Mouse (Mus musculus) forebrain, embryonic 15.5 days (tissue): Measurements from ENCODE around the gene Togaram2. TPM values are rescaled to one million over a fixed set of nuclear protein-coding genes. Genes with fewer than 3 reads are reported as not detected.
"Not testable (repeated sequence)": the region's sequence is repeated elsewhere in the genome, so short reads cannot be mapped to it uniquely, and the experiment has no call there.

ENCODE experiments used
- ATAC-seq: fragments of 200-750 bp; cut with Nextera tagmentation; replicated peaks from 2 replicates; pipeline ENCODE4 v1.8.0; 2017; ENCODE audit warnings: mild to moderate bottlenecking, moderate TSS enrichment, moderate library complexity
- H3K27ac ChIP-seq: fragments of 300-500 bp; sonication (generic); replicated peaks from 2 replicates; pipeline ENCODE4 v1.5.1; 2015; ENCODE audit warnings: mild to moderate bottlenecking, inconsistent platforms
- H3K27me3 ChIP-seq: fragments of 300-500 bp; sonication (generic); 2 replicates; pipeline ENCODE4 v1.6.1; 2015; ENCODE audit warnings: inconsistent platforms
- H3K36me3 ChIP-seq: fragments of 300-500 bp; sonication (generic); 2 replicates; pipeline ENCODE4 v1.6.1; 2015; ENCODE audit warnings: mild to moderate bottlenecking, inconsistent platforms
- H3K4me1 ChIP-seq: fragments of 300-500 bp; sonication (generic); 2 replicates; pipeline ENCODE4 v1.6.1; 2015; ENCODE audit warnings: inconsistent platforms
- H3K4me2 ChIP-seq: fragments of 300-500 bp; sonication (generic); replicated peaks from 2 replicates; pipeline ENCODE4 v1.6.1; 2015; ENCODE audit warnings: mild to moderate bottlenecking, inconsistent platforms
- H3K4me3 ChIP-seq: fragments of 300-500 bp; sonication (generic); 2 replicates; pipeline ENCODE4 v1.5.1; 2015; ENCODE audit warnings: mild to moderate bottlenecking, inconsistent platforms
- H3K9ac ChIP-seq: fragments of 300-500 bp; sonication (generic); replicated peaks from 2 replicates; pipeline ENCODE4 v1.6.1; 2015; ENCODE audit warnings: mild to moderate bottlenecking, inconsistent platforms
- H3K9me3 ChIP-seq: fragments of 300-500 bp; sonication (generic); 2 replicates; pipeline ENCODE4 v1.6.1; 2016; ENCODE audit warnings: inconsistent platforms
- WGBS: fragments of 180-500 bp; shearing (Covaris S2); methylation state at CpG from one replicate; pipeline ENCODE4 v1.1.7; 2015; ENCODE audit warnings: mixed read lengths; 5-methylcytosine and 5-hydroxymethylcytosine counted together
- polyA plus RNA-seq: library from polyadenylated mRNA; unstranded; fragments of >200 nt; fragmentation: Nextera tagmentation; extraction: Ambion mirVana; gene quantifications from 2 replicates; pipeline ENCODE4 v1.2.1, GENCODE M21; 2015

The Togaram2 gene
- polyA plus RNA-seq, 1 experiment from 2014 or later = 0.79 TPM

DNA sequence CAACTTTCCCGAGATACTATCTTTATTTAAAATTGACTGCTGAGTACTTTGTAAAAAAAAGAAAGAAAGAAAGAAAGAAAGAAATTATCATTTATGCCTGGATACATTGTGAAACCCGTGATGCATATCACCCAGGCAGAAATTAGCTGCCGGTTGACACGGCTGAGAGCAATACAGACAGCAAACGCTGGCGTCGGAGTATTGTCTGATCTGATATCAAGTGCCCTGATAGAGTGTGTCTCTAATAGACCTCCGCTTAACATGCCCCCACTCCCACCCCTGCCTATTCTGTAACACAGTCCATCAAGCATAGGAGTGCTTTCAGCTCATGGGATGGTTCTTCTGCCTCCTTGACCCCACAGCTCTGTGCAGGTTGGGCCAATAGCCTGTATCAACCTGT, 74.5 kb downstream of the Togaram2 start:
- H3K4me2 ChIP-seq = no peak overlapping the region
- 55% methylated on average over 8 of the region's 8 CpGs for WGBS
- no peak overlapping the region for H3K9ac ChIP-seq
- H3K9me3 ChIP-seq = no peaks in the 10 kb centered on the region
- no peak for ATAC-seq
- no peak overlapping the region for H3K27ac ChIP-seq
- H3K4me1 ChIP-seq = 0 out of 2 replicates have a peak, but pooled peaks cover 8% of the 10 kb centered on the region
- no peaks in the 10 kb centered on the region for H3K36me3 ChIP-seq
- no peaks in the 10 kb centered on the region for H3K27me3 ChIP-seq
- no peak overlapping the region for H3K4me3 ChIP-seq

DNA sequence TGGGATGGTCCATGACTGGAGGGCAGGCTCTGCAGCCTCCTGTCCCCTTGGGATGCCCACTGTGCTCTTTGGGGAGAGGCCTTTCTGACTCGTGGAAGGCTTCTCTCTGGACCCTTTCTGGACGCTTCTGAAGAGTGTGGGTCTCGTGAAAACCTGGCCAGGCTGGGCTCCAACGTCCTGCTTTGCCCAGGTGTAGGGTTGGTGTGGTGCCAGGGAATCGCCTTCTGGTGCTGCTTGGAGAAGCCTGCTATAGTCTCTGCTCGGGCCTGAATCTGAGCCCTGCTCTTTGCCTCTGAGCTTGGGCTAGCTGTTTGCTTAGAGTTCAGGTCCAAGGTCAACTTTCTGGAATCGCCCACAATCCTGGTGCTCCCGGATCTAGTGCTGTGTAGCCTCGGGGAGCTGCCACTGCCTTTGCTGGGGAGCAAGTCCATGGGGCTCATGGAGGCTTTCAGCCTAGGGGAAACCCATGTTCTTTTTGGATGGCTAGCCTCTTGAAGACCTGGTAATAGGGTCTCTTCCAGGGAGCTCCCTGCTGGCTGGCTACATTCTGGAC, 76.6 kb downstream of the Togaram2 start:
- WGBS = 81% methylated on average over 9 of the region's 9 CpGs
- Histone ChIP-seq H3K4me1 (0 out of 2 replicates have a peak, but pooled peaks cover 5% of the 10 kb centered on the region), H3K4me3 (no peak overlapping the region), H3K27ac (no peak overlapping the region), H3K27me3 (no peaks in the 10 kb centered on the region), H3K4me2 (no peak overlapping the region), H3K9ac (no peak overlapping the region), H3K36me3 (no peaks in the 10 kb centered on the region), H3K9me3 (no peaks in the 10 kb centered on the region)
- no peak for ATAC-seq

DNA sequence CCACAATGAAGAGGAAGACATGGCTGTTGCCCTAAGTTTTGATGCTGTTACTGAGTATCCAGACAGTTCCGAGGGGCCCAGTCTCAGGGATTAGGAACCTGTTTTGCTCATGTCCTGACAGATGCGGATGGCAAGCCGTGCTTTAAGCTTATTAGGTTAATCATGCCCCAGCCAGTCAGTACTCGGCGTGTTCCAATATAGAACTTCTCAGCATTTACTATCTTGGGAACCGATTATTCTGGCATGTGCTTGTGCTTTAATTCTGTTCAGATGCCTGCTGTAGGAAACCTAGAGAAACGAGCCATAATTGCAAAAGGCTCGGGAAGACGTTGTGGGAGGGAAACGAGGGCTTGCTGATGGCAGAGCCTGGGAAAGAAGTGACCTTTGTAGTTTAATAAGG, 79.8 kb downstream of the Togaram2 start, which contains the start of gene Pcare:
Gene Pcare (minus strand): TSS at position 64 of the 400 bp plus-strand sequence.
- Histone ChIP-seq H3K9ac (no peak within 1 kb of the TSS), H3K9me3 (no peaks in the 10 kb centered on the region), H3K4me3 (no peak within 1 kb of the TSS), H3K4me2 (no peak within 1 kb of the TSS), H3K4me1 (no peaks in the 10 kb centered on the region), H3K36me3 (no peaks in the 10 kb centered on the region), H3K27me3 (no peaks in the 10 kb centered on the region), H3K27ac (no peak within 1 kb of the TSS)
- whole genome bisulfite sequencing = 53% methylated on average over 10 of the region's 10 CpGs
- ATAC-seq = no peak

DNA sequence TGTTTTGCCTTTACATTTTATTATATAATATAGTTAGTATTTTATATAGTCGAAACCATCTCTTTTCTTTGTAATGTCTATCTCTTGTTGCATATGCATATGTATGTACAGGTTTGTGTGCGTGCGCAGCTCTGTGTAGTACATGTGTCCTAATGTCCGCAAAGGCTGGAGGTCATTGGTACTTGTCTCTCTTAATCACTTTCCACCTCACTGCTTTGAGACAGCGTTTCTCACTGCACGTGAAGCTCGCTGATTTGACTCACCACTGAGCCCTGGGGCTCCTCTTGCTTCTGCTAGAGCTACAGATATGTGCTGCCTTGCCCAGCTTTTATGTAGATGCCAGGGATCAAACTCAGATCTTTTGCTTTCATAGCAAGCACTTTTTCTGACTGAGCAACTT, 87.5 kb downstream of the Togaram2 start:
- Histone ChIP-seq H3K9ac (no peak overlapping the region), H3K9me3 (no peaks in the 10 kb centered on the region), H3K4me2 (no peak overlapping the region), H3K4me1 (no peaks in the 10 kb centered on the region), H3K27ac (no peak overlapping the region), H3K27me3 (no peaks in the 10 kb centered on the region), H3K36me3 (no peaks in the 10 kb centered on the region), H3K4me3 (no peak overlapping the region)
- no peak for ATAC-seq
- 71% methylated on average over 7 of the region's 7 CpGs for WGBS

DNA sequence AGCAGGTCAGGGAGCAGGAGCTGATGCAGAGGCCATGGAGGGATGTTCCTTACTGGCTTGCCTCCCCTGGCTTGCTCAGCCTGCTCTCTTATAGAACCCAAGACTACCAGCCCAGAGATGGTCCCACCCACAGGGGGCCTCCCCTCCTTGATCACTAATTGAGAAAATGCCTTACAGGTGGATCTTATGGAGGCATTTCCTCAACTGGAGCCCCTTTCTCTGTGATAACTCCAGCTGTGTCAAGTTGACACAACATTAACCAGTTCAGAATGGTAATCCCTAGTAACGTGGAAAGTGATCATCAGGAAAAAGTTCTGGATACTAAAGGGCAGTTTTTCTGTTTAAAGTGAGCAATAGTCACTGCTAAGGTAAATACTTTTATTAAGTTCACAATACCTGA, 95.1 kb downstream of the Togaram2 start, which contains the start of gene Clip4:
Gene Clip4 (plus strand): TSS at position 301 of the 400 bp plus-strand sequence.
- not testable (repeated sequence) for H3K4me3 ChIP-seq, ATAC-seq, H3K4me1 ChIP-seq, H3K4me2 ChIP-seq, H3K27me3 ChIP-seq, H3K9me3 ChIP-seq, H3K9ac ChIP-seq, H3K36me3 ChIP-seq, H3K27ac ChIP-seq
- 86% methylated on average over 1 of the region's 1 CpGs for WGBS

DNA sequence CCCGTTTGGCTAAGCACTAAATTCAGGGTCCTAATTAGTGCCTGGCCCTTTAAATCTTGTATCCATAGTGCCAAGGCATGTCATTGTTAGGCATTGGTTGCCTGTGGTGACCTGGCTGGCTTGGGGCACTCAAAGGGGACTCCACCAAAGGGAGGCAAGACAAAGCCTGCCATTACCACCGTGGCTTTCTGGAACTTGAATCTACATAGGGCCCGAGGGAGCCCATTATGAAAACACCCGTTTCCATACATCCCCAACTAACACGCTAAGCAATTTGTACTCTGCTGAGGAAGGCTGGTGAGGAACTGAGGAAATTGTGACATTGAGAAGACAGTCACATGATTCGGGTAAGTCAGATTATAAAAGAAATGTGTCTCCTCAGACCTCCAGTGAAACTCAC, 96.5 kb downstream of the Togaram2 start:
- no peaks in the 10 kb centered on the region for H3K36me3 ChIP-seq
- no peak overlapping the region for H3K27ac ChIP-seq
- no peak overlapping the region for H3K4me3 ChIP-seq
- no peak overlapping the region for H3K9ac ChIP-seq
- H3K27me3 ChIP-seq = no peaks in the 10 kb centered on the region
- WGBS = 5% methylated on average over 6 of the region's 6 CpGs
- H3K4me2 ChIP-seq = no peak overlapping the region
- no peaks in the 10 kb centered on the region for H3K9me3 ChIP-seq
- H3K4me1 ChIP-seq = peaks cover 9% of the 10 kb centered on the region; the same call in 1 of the 2 replicates
- peak; percentile 57; the same call in 1 of the 2 replicates for ATAC-seq

DNA sequence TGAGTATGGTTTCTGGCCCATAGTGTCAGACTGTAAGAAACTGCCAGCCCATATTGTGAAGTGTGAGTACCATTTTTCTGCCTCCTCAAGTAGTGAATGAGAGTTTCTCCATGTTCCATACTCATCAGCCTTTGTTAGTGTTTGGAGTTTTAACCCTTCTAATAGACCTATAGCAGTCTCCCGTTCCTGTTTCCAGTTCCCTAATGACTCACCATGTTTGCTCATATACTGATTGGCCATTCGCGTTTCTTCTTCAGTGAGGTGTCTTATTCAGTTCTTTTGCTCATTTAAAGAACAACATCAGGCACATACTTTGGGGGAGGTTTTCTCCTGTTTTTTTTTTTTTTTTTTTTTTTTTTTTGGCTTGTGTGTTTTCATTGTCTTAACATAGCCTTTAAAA, 97.6 kb downstream of the Togaram2 start:
- Histone ChIP-seq H3K4me2 (no peak overlapping the region), H3K36me3 (no peaks in the 10 kb centered on the region), H3K27ac (no peak overlapping the region), H3K9me3 (no peaks in the 10 kb centered on the region), H3K4me1 (peaks cover 9% of the 10 kb centered on the region; the same call in 1 of the 2 replicates), H3K9ac (no peak overlapping the region), H3K27me3 (no peaks in the 10 kb centered on the region), H3K4me3 (no peak overlapping the region)
- no peak for ATAC-seq
- 84% methylated on average over 3 of the region's 3 CpGs for WGBS

DNA sequence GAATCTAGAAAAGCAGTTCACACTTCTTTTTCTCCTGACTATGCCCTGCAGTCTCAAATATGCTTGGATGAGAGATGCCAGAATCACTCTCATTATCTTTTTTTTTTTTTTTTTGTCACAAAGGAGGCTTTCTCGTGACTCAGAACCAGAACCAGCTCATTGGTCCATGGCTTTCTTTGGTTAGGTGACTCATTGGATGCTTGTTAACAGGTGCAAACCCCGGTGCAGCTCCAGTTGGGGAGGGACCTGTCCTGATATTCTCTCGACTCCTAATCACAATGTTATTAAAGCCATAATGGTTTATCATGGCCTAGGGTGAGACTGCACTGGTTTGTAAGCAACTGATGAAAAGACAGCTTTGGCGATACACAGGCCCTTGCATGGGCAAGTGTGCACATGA, 101.1 kb downstream of the Togaram2 start:
- Histone ChIP-seq H3K4me3 (no peak overlapping the region), H3K36me3 (no peaks in the 10 kb centered on the region), H3K4me2 (no peak overlapping the region), H3K9ac (no peak overlapping the region), H3K27me3 (no peaks in the 10 kb centered on the region), H3K27ac (no peak overlapping the region), H3K4me1 (peaks cover 9% of the 10 kb centered on the region; the same call in 1 of the 2 replicates), H3K9me3 (0 out of 2 replicates have a peak, but pooled peaks cover 9% of the 10 kb centered on the region)
- no peak for ATAC-seq
- 62% methylated on average over 4 of the region's 4 CpGs for WGBS

DNA sequence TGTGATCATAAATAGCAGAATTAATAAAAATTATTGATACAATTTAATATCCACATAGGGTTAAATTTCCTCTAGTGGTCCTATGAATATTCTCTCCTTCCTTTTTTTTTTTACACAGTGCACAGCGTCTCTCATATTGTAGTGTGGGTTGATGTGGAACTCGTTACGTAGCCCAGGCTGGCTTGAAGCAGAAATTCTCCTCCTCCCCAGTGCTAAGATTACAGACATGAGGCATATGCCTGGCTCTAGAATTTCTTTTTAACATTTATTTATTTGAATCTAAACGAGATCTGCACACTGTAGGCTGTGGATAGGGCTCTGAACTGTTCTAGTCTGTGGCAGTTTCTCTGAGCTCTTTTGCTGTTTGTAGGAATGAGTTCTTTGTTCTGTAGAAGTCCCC, 102.2 kb downstream of the Togaram2 start:
- Histone ChIP-seq H3K4me2 (no peak overlapping the region), H3K4me1 (no peaks in the 10 kb centered on the region), H3K36me3 (no peaks in the 10 kb centered on the region), H3K27ac (no peak overlapping the region), H3K9me3 (0 out of 2 replicates have a peak, but pooled peaks cover 9% of the 10 kb centered on the region), H3K27me3 (no peaks in the 10 kb centered on the region), H3K4me3 (no peak overlapping the region), H3K9ac (no peak overlapping the region)
- WGBS = 60% methylated on average over 4 of the region's 4 CpGs
- ATAC-seq = no peak

DNA sequence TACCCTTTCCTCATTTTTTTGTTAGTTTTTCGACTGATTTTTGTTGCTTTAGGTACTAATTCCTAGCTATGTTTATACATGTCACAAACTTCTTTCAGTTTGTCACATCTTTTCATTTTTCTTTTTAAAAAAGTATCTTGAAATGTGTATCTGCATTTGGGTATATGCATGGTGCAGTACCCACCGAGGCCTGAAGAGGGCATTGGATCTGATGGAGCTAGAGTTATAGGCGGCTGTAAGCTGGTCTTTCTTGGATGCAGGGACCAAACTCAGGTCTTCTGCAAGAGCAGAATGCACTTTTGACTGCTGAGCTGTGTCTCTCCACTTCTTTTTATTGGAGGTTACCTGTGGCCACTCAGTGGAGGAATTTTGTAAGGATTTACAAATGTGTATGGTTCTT, 105.6 kb downstream of the Togaram2 start:
- H3K36me3 ChIP-seq = no peaks in the 10 kb centered on the region
- 73% methylated on average over 3 of the region's 3 CpGs for WGBS
- no peaks in the 10 kb centered on the region for H3K27me3 ChIP-seq
- no peak overlapping the region for H3K4me2 ChIP-seq
- H3K9ac ChIP-seq = no peak overlapping the region
- H3K4me1 ChIP-seq = peaks cover 11% of the 10 kb centered on the region
- H3K9me3 ChIP-seq = 0 out of 2 replicates have a peak, but pooled peaks cover 9% of the 10 kb centered on the region
- ATAC-seq = no peak
- no peak overlapping the region for H3K4me3 ChIP-seq
- H3K27ac ChIP-seq = no peak overlapping the region

Other genes with a start within 250 kb of the Togaram2 start
- 3.0 and 3.4 TPM in 2 replicates for gene Gm4707, start 213.3 kb upstream of the Togaram2 start, polyA plus RNA-seq
- gene Smchd1, start 197.9 kb upstream of the Togaram2 start, polyA plus RNA-seq = 52.7 and 55.0 TPM in 2 replicates
- gene Ndc80, start 146.4 kb upstream of the Togaram2 start, polyA plus RNA-seq = 19.4 and 24.2 TPM in 2 replicates
- 1.2 and 1.3 TPM in 2 replicates for gene Spdya, start 121.2 kb upstream of the Togaram2 start, polyA plus RNA-seq
- 55.2 and 57.4 TPM in 2 replicates for gene Wdr43, start 57.4 kb upstream of the Togaram2 start, polyA plus RNA-seq
- gene Pcare, start 79.6 kb downstream of the Togaram2 start, polyA plus RNA-seq = not detected in 2 replicates
- gene Clip4, start 95.2 kb downstream of the Togaram2 start, polyA plus RNA-seq = 9.6 and 10.3 TPM in 2 replicates